Mouse (Mus musculus): Measurements from ENCODE around the gene Dhcr24. TPM values are rescaled to one million over a fixed set of nuclear protein-coding genes. Genes with fewer than 3 reads are reported as not detected.

Dhcr24 gene
- polyA plus RNA-seq, 1 experiment from 2014 or later, result 6.4 TPM

GRCm38 (mm10) chr4:106533421-106534080 lies 27.3 kb upstream of the Dhcr24 start:
- H3K4me3 ChIP-seq (ENCODE audit: low read length), result no peak overlapping the region
- 48% methylated on average over 7 of the region's 7 CpGs for WGBS
- 0 out of 2 replicates have a peak, but pooled peaks have one; percentile 45 for ATAC-seq

GRCm38 (mm10) chr4:106534256-106534655 lies 26.6 kb upstream of the Dhcr24 start:
- no peak overlapping the region for H3K9ac ChIP-seq (ENCODE audit: low read depth, low read length)
- no peaks in the 10 kb centered on the region for H3K27me3 ChIP-seq (replicated peaks; ENCODE audit: control insufficient read depth, insufficient read depth, low read length)
- H3K27ac ChIP-seq (ENCODE audit: low read length), result no peak overlapping the region
- no peaks in the 10 kb centered on the region for H3K36me3 ChIP-seq (ENCODE audit: control insufficient read depth, insufficient read depth, low read length)
- ATAC-seq, result no peak
- H3K4me1 ChIP-seq (ENCODE audit: control insufficient read depth, insufficient read depth, low read length), result 0 out of 2 replicates have a peak, but pooled peaks cover 3% of the 10 kb centered on the region
- H3K4me2 ChIP-seq (ENCODE audit: low read depth, low read length), result no peak overlapping the region
- no peak overlapping the region for H3K4me3 ChIP-seq (ENCODE audit: low read length)
- 49% methylated on average over 7 of the region's 7 CpGs for WGBS
- no peaks in the 10 kb centered on the region for H3K9me3 ChIP-seq (ENCODE audit: control insufficient read depth, low read length)

More at GRCm38 (mm10) chr4:106533421-106534080, 27.3 kb upstream of the Dhcr24 start:
- Histone ChIP-seq H3K36me3 (ENCODE audit: control insufficient read depth, insufficient read depth, low read length) (no peaks in the 10 kb centered on the region), H3K27me3 (replicated peaks; ENCODE audit: control insufficient read depth, insufficient read depth, low read length) (no peaks in the 10 kb centered on the region), H3K9me3 (ENCODE audit: control insufficient read depth, low read length) (no peaks in the 10 kb centered on the region), H3K4me2 (ENCODE audit: low read depth, low read length) (no peak overlapping the region), H3K4me1 (ENCODE audit: control insufficient read depth, insufficient read depth, low read length) (0 out of 2 replicates have a peak, but pooled peaks cover 3% of the 10 kb centered on the region), H3K9ac (ENCODE audit: low read depth, low read length) (no peak overlapping the region), H3K27ac (ENCODE audit: low read length) (no peak overlapping the region)

- Histone ChIP-seq H3K27ac (ENCODE audit: low read length) (no peak overlapping the region), H3K36me3 (ENCODE audit: control insufficient read depth, insufficient read depth, low read length) (no peaks in the 10 kb centered on the region), H3K4me3 (ENCODE audit: low read length) (no peak overlapping the region), H3K4me1 (ENCODE audit: control insufficient read depth, insufficient read depth, low read length) (no peaks in the 10 kb centered on the region), H3K9ac (ENCODE audit: low read depth, low read length) (no peak overlapping the region), H3K9me3 (ENCODE audit: control insufficient read depth, low read length) (no peaks in the 10 kb centered on the region), H3K27me3 (replicated peaks; ENCODE audit: control insufficient read depth, insufficient read depth, low read length) (no peaks in the 10 kb centered on the region), H3K4me2 (ENCODE audit: low read depth, low read length) (no peak overlapping the region)
- 88% methylated on average over 5 of the region's 5 CpGs for WGBS
- no peak for ATAC-seq
Measured at GRCm38 (mm10) chr4:106539756-106540155, 21.1 kb upstream of the Dhcr24 start.

GRCm38 (mm10) chr4:106541491-106541890 lies 19.3 kb upstream of the Dhcr24 start:
- Histone ChIP-seq H3K9me3 (ENCODE audit: control insufficient read depth, low read length) (no peaks in the 10 kb centered on the region), H3K4me2 (ENCODE audit: low read depth, low read length) (no peak overlapping the region), H3K9ac (ENCODE audit: low read depth, low read length) (no peak overlapping the region), H3K27me3 (replicated peaks; ENCODE audit: control insufficient read depth, insufficient read depth, low read length) (no peaks in the 10 kb centered on the region), H3K4me3 (ENCODE audit: low read length) (no peak overlapping the region), H3K27ac (ENCODE audit: low read length) (no peak overlapping the region), H3K4me1 (ENCODE audit: control insufficient read depth, insufficient read depth, low read length) (peaks cover 7% of the 10 kb centered on the region; the same call in 1 of the 2 replicates), H3K36me3 (ENCODE audit: control insufficient read depth, insufficient read depth, low read length) (no peaks in the 10 kb centered on the region)
- WGBS, result 58% methylated on average over 3 of the region's 3 CpGs
- no peak for ATAC-seq

GRCm38 (mm10) chr4:106542211-106542610 lies 18.6 kb upstream of the Dhcr24 start:
- Histone ChIP-seq H3K9ac (ENCODE audit: low read depth, low read length) (no peak overlapping the region), H3K4me1 (ENCODE audit: control insufficient read depth, insufficient read depth, low read length) (peaks cover 7% of the 10 kb centered on the region; the same call in 1 of the 2 replicates), H3K27me3 (replicated peaks; ENCODE audit: control insufficient read depth, insufficient read depth, low read length) (no peaks in the 10 kb centered on the region), H3K4me3 (ENCODE audit: low read length) (no peak overlapping the region), H3K36me3 (ENCODE audit: control insufficient read depth, insufficient read depth, low read length) (no peaks in the 10 kb centered on the region), H3K27ac (ENCODE audit: low read length) (no peak overlapping the region), H3K4me2 (ENCODE audit: low read depth, low read length) (no peak overlapping the region), H3K9me3 (ENCODE audit: control insufficient read depth, low read length) (no peaks in the 10 kb centered on the region)
- ATAC-seq, result no peak
- 84% methylated on average over 2 of the region's 2 CpGs for WGBS

GRCm38 (mm10) chr4:106545817-106546373 lies 14.9 kb upstream of the Dhcr24 start:
- WGBS, result 48% methylated on average over 8 of the region's 8 CpGs
- H3K27me3 ChIP-seq (replicated peaks; ENCODE audit: control insufficient read depth, insufficient read depth, low read length), result no peaks in the 10 kb centered on the region

GRCm38 (mm10) chr4:106546896-106547295 lies 13.9 kb upstream of the Dhcr24 start:
- Histone ChIP-seq H3K9ac (ENCODE audit: low read depth, low read length) (no peak overlapping the region), H3K9me3 (ENCODE audit: control insufficient read depth, low read length) (no peaks in the 10 kb centered on the region), H3K4me1 (ENCODE audit: control insufficient read depth, insufficient read depth, low read length) (peaks cover 11% of the 10 kb centered on the region), H3K4me2 (ENCODE audit: low read depth, low read length) (no peak overlapping the region), H3K4me3 (ENCODE audit: low read length) (no peak overlapping the region), H3K27me3 (replicated peaks; ENCODE audit: control insufficient read depth, insufficient read depth, low read length) (no peaks in the 10 kb centered on the region), H3K36me3 (ENCODE audit: control insufficient read depth, insufficient read depth, low read length) (no peaks in the 10 kb centered on the region), H3K27ac (ENCODE audit: low read length) (no peak overlapping the region)
- no peak for ATAC-seq
- WGBS, result 69% methylated on average over 1 of the region's 1 CpGs

More at GRCm38 (mm10) chr4:106545817-106546373, 14.9 kb upstream of the Dhcr24 start:
- 0 out of 2 replicates have a peak overlapping the region, but pooled peaks have one; percentile 8 for H3K9ac ChIP-seq (ENCODE audit: low read depth, low read length)
- no peaks in the 10 kb centered on the region for H3K36me3 ChIP-seq (ENCODE audit: control insufficient read depth, insufficient read depth, low read length)
- H3K27ac ChIP-seq (ENCODE audit: low read length), result peak overlapping the region; percentile 57
- peaks cover 11% of the 10 kb centered on the region for H3K4me1 ChIP-seq (ENCODE audit: control insufficient read depth, insufficient read depth, low read length)
- no peak overlapping the region for H3K4me2 ChIP-seq (ENCODE audit: low read depth, low read length)
- H3K4me3 ChIP-seq (ENCODE audit: low read length), result no peak overlapping the region
- no peaks in the 10 kb centered on the region for H3K9me3 ChIP-seq (ENCODE audit: control insufficient read depth, low read length)
- peak; percentile 51 for ATAC-seq

GRCm38 (mm10) chr4:106548113-106548512 lies 12.7 kb upstream of the Dhcr24 start:
- H3K4me1 ChIP-seq (ENCODE audit: control insufficient read depth, insufficient read depth, low read length), result peaks cover 11% of the 10 kb centered on the region
- no peak overlapping the region for H3K9ac ChIP-seq (ENCODE audit: low read depth, low read length)
- no peaks in the 10 kb centered on the region for H3K27me3 ChIP-seq (replicated peaks; ENCODE audit: control insufficient read depth, insufficient read depth, low read length)
- peak overlapping the region; percentile 26; the same call in 1 of the 2 replicates for H3K27ac ChIP-seq (ENCODE audit: low read length)
- no peaks in the 10 kb centered on the region for H3K9me3 ChIP-seq (ENCODE audit: control insufficient read depth, low read length)
- H3K36me3 ChIP-seq (ENCODE audit: control insufficient read depth, insufficient read depth, low read length), result no peaks in the 10 kb centered on the region
- peak; percentile 80 for ATAC-seq
- H3K4me2 ChIP-seq (ENCODE audit: low read depth, low read length), result no peak overlapping the region
- H3K4me3 ChIP-seq (ENCODE audit: low read length), result no peak overlapping the region
- 66% methylated on average over 3 of the region's 3 CpGs for WGBS

GRCm38 (mm10) chr4:106550516-106551166 lies 10.2 kb upstream of the Dhcr24 start:
- H3K4me3 ChIP-seq (ENCODE audit: low read length), result no peak overlapping the region

More at GRCm38 (mm10) chr4:106550516-106551166, 10.2 kb upstream of the Dhcr24 start:
- Histone ChIP-seq H3K9me3 (ENCODE audit: control insufficient read depth, low read length) (no peaks in the 10 kb centered on the region), H3K4me2 (ENCODE audit: low read depth, low read length) (no peak overlapping the region), H3K27me3 (replicated peaks; ENCODE audit: control insufficient read depth, insufficient read depth, low read length) (no peaks in the 10 kb centered on the region), H3K36me3 (ENCODE audit: control insufficient read depth, insufficient read depth, low read length) (no peaks in the 10 kb centered on the region), H3K27ac (ENCODE audit: low read length) (no peak overlapping the region), H3K4me1 (ENCODE audit: control insufficient read depth, insufficient read depth, low read length) (peaks cover 10% of the 10 kb centered on the region), H3K9ac (ENCODE audit: low read depth, low read length) (no peak overlapping the region)
- WGBS, result 49% methylated on average over 8 of the region's 8 CpGs
- peak; percentile 37 for ATAC-seq
